Mouse (Mus musculus) limb, embryonic 11.5 days (tissue): ENCODE data around the gene Sacm1l. TPM values are rescaled to one million over a fixed set of nuclear protein-coding genes. Genes with fewer than 3 reads are reported as not detected.

ENCODE experiments used
- ATAC-seq: fragments of 200-750 bp; cut with Nextera tagmentation; 2 replicates; pipeline ENCODE4 v1.8.0; 2017; ENCODE audit warnings: low read depth; ENCODE audit not compliant: insufficient number of reproducible peaks, low FRiP score, low TSS enrichment
- DNase-seq: peaks from one replicate; pipeline ENCODE4 v3.0.0-alpha.2; 2015; ENCODE audit warnings: low spot score
- H3K27ac ChIP-seq: fragments of 300-500 bp; sonication (generic); replicated peaks from 2 replicates; pipeline ENCODE4 v1.5.1; 2014; ENCODE audit warnings: low read depth, mild to moderate bottlenecking, low read length
- H3K27me3 ChIP-seq: fragments of 300-500 bp; sonication (generic); 2 replicates; pipeline ENCODE4 v1.6.1; 2014; ENCODE audit warnings: mild to moderate bottlenecking, low read length, mixed read lengths; ENCODE audit not compliant: control insufficient read depth, insufficient read depth
- H3K36me3 ChIP-seq: fragments of 300-500 bp; sonication (generic); 2 replicates; pipeline ENCODE4 v1.6.1; 2014; ENCODE audit warnings: mild to moderate bottlenecking, low read length, moderate library complexity, mixed read lengths; ENCODE audit not compliant: control insufficient read depth, insufficient read depth
- H3K4me1 ChIP-seq: fragments of 300-500 bp; sonication (generic); 2 replicates; pipeline ENCODE4 v1.6.1; 2014; ENCODE audit warnings: low read length, mixed read lengths; ENCODE audit not compliant: control insufficient read depth, insufficient read depth
- H3K4me2 ChIP-seq: fragments of 300-500 bp; sonication (generic); 2 replicates; pipeline ENCODE4 v1.6.1; 2014; ENCODE audit warnings: low read depth, mild to moderate bottlenecking, moderate library complexity; ENCODE audit not compliant: severe bottlenecking
- H3K4me3 ChIP-seq: fragments of 300-500 bp; sonication (generic); 2 replicates; pipeline ENCODE4 v1.5.1; 2014; ENCODE audit warnings: low read depth, low read length
- H3K9ac ChIP-seq: fragments of 300-500 bp; sonication (generic); 2 replicates; pipeline ENCODE4 v1.6.1; 2014; ENCODE audit warnings: mild to moderate bottlenecking, low read length
- H3K9me3 ChIP-seq: fragments of 300-500 bp; sonication (generic); 2 replicates; pipeline ENCODE4 v1.6.1; 2016; ENCODE audit warnings: low read length; ENCODE audit not compliant: control insufficient read depth
- WGBS: fragments of 180-500 bp; shearing (Covaris S2); extraction: QIAGEN DNeasy Blood & Tissue Kit; methylation state at CpG from one replicate; pipeline ENCODE4 v1.1.7; 2014; 5-methylcytosine and 5-hydroxymethylcytosine counted together
- polyA plus RNA-seq: library from polyadenylated mRNA; unstranded; fragments of >200 nt; fragmentation: Nextera tagmentation; extraction: Ambion mirVana; gene quantifications from 2 replicates; pipeline ENCODE4 v1.2.1, GENCODE M21; 2014

The Sacm1l gene
- polyA plus RNA-seq, 1 experiment from 2014 or later: 48.9 TPM

GRCm38 (mm10) chr9:123528926-123529295 is 648 bp upstream of the Sacm1l start:
- no peaks in the 10 kb centered on the region for H3K36me3 ChIP-seq
- DNase-seq (peak; percentile 66), ATAC-seq (0 out of 2 replicates have a peak, but pooled peaks have one; percentile 18)
- peak overlapping the region; percentile 83 for H3K4me3 ChIP-seq
- no peaks in the 10 kb centered on the region for H3K27me3 ChIP-seq
- 2% methylated on average over 17 of the region's 17 CpGs for WGBS
- H3K4me1 ChIP-seq: peaks cover 8% of the 10 kb centered on the region
- no peaks in the 10 kb centered on the region for H3K9me3 ChIP-seq
- peak overlapping the region; percentile 68 for H3K4me2 ChIP-seq
- H3K27ac ChIP-seq: peak overlapping the region; percentile 59; the same call in 1 of the 2 replicates
- peak overlapping the region; percentile 64 for H3K9ac ChIP-seq

- peak overlapping the region; percentile 83 for H3K4me3 ChIP-seq
- peaks cover 8% of the 10 kb centered on the region for H3K4me1 ChIP-seq
- peak overlapping the region; percentile 47 for H3K4me2 ChIP-seq
- 0% methylated on average over 13 of the region's 13 CpGs for WGBS
- H3K27ac ChIP-seq: peak overlapping the region; percentile 75
- no peak for ATAC-seq
- no peaks in the 10 kb centered on the region for H3K27me3 ChIP-seq
- no peaks in the 10 kb centered on the region for H3K9me3 ChIP-seq
- H3K9ac ChIP-seq: peak overlapping the region; percentile 85
- no peaks in the 10 kb centered on the region for H3K36me3 ChIP-seq
- DNase-seq: no peak
These were observed 558 bp downstream of the Sacm1l start for GRCm38 (mm10) chr9:123530158-123530475.

- no peaks in the 10 kb centered on the region for H3K27me3 ChIP-seq
- ATAC-seq (no peak), DNase-seq (no peak)
- H3K4me1 ChIP-seq: peaks cover 8% of the 10 kb centered on the region
- peak overlapping the region; percentile 83 for H3K4me3 ChIP-seq
- H3K36me3 ChIP-seq: no peaks in the 10 kb centered on the region
- H3K9me3 ChIP-seq: no peaks in the 10 kb centered on the region
- H3K9ac ChIP-seq: peak overlapping the region; percentile 85
- peak overlapping the region; percentile 47 for H3K4me2 ChIP-seq
- WGBS: 37% methylated on average over 11 of the region's 11 CpGs
- H3K27ac ChIP-seq: no peak overlapping the region
These were observed 1.1 kb downstream of the Sacm1l start for GRCm38 (mm10) chr9:123530566-123531130.

- ATAC-seq: no peak
These were observed 1.7 kb downstream of the Sacm1l start for GRCm38 (mm10) chr9:123531234-123531633.

GRCm38 (mm10) chr9:123536613-123537012 is 7.1 kb downstream of the Sacm1l start:
- WGBS: 94% methylated on average over 2 of the region's 2 CpGs

More at GRCm38 (mm10) chr9:123531234-123531633, 1.7 kb downstream of the Sacm1l start:
- peak overlapping the region; percentile 47 for H3K4me2 ChIP-seq
- no peak overlapping the region for H3K9ac ChIP-seq
- H3K4me1 ChIP-seq: peaks cover 8% of the 10 kb centered on the region
- H3K9me3 ChIP-seq: no peaks in the 10 kb centered on the region
- H3K36me3 ChIP-seq: no peaks in the 10 kb centered on the region
- no peak for DNase-seq
- H3K27me3 ChIP-seq: no peaks in the 10 kb centered on the region
- H3K27ac ChIP-seq: no peak overlapping the region
- H3K4me3 ChIP-seq: no peak overlapping the region

GRCm38 (mm10) chr9:123538189-123538588 is 8.6 kb downstream of the Sacm1l start:
- WGBS: 38% methylated on average over 4 of the region's 4 CpGs
- Histone ChIP-seq H3K4me3 (no peak overlapping the region), H3K4me1 (no peaks in the 10 kb centered on the region), H3K9me3 (no peaks in the 10 kb centered on the region), H3K27me3 (no peaks in the 10 kb centered on the region), H3K4me2 (no peak overlapping the region), H3K9ac (no peak overlapping the region), H3K36me3 (no peaks in the 10 kb centered on the region), H3K27ac (no peak overlapping the region)
- ATAC-seq (no peak), DNase-seq (no peak)

More at GRCm38 (mm10) chr9:123536613-123537012, 7.1 kb downstream of the Sacm1l start:
- no peaks in the 10 kb centered on the region for H3K27me3 ChIP-seq
- no peak overlapping the region for H3K27ac ChIP-seq
- no peak overlapping the region for H3K4me2 ChIP-seq
- DNase-seq (no peak), ATAC-seq (no peak)
- H3K36me3 ChIP-seq: no peaks in the 10 kb centered on the region
- H3K9ac ChIP-seq: no peak overlapping the region
- no peaks in the 10 kb centered on the region; the same call in 1 of the 2 replicates for H3K4me1 ChIP-seq
- no peaks in the 10 kb centered on the region for H3K9me3 ChIP-seq
- no peak overlapping the region for H3K4me3 ChIP-seq

- no peaks in the 10 kb centered on the region for H3K4me1 ChIP-seq
- WGBS: 36% methylated on average over 1 of the region's 1 CpGs
- H3K4me3 ChIP-seq: no peak overlapping the region
- H3K9ac ChIP-seq: no peak overlapping the region
- no peak for ATAC-seq
- no peak overlapping the region for H3K4me2 ChIP-seq
- H3K9me3 ChIP-seq: no peaks in the 10 kb centered on the region
- no peaks in the 10 kb centered on the region for H3K27me3 ChIP-seq
- no peaks in the 10 kb centered on the region for H3K36me3 ChIP-seq
- DNase-seq: no peak
- no peak overlapping the region for H3K27ac ChIP-seq
These were observed 9.5 kb downstream of the Sacm1l start for GRCm38 (mm10) chr9:123539093-123539492.

GRCm38 (mm10) chr9:123539823-123540222 is 10.3 kb downstream of the Sacm1l start:
- Histone ChIP-seq H3K9me3 (no peaks in the 10 kb centered on the region), H3K4me1 (no peaks in the 10 kb centered on the region), H3K4me2 (no peak overlapping the region), H3K36me3 (no peaks in the 10 kb centered on the region), H3K4me3 (no peak overlapping the region), H3K27me3 (no peaks in the 10 kb centered on the region), H3K27ac (no peak overlapping the region), H3K9ac (no peak overlapping the region)
- no peak for ATAC-seq
- DNase-seq: no peak
- 89% methylated on average over 2 of the region's 2 CpGs for WGBS

- H3K27me3 ChIP-seq: no peaks in the 10 kb centered on the region
- no peaks in the 10 kb centered on the region for H3K4me1 ChIP-seq
- peaks cover 8% of the 10 kb centered on the region for H3K36me3 ChIP-seq
- no peak overlapping the region for H3K27ac ChIP-seq
- H3K9ac ChIP-seq: no peak overlapping the region
- DNase-seq: peak; percentile 52
- H3K4me3 ChIP-seq: no peak overlapping the region
- 12% methylated on average over 3 of the region's 3 CpGs for WGBS
- ATAC-seq: no peak
- H3K4me2 ChIP-seq: no peak overlapping the region
- H3K9me3 ChIP-seq: no peaks in the 10 kb centered on the region
These were observed 25.0 kb downstream of the Sacm1l start for GRCm38 (mm10) chr9:123554599-123554998.
